Mouse (Mus musculus) urinary bladder, adult 2 months (tissue): Measurements from ENCODE around the gene Zkscan5. TPM values are rescaled to one million over a fixed set of nuclear protein-coding genes. Genes with fewer than 3 reads are reported as not detected.
"Not testable (repeated sequence)": the region's sequence is repeated elsewhere in the genome, so short reads cannot be mapped to it uniquely, and the experiment has no call there.

Experiments
- DNase-seq: peaks from one replicate; pipeline ENCODE4 v3.0.0; 2022; ENCODE audit warnings: low spot score
- polyA plus RNA-seq: library from polyadenylated mRNA; depleted of rRNA; stranded (reverse); fragments of >200 nt; gene quantifications from 2 replicates; pipeline ENCODE4 v1.2.3, GENCODE M21; 2012; rRNA removed

Zkscan5 gene
- 7.4 and 9.1 TPM in 2 replicates for polyA plus RNA-seq

DNA sequence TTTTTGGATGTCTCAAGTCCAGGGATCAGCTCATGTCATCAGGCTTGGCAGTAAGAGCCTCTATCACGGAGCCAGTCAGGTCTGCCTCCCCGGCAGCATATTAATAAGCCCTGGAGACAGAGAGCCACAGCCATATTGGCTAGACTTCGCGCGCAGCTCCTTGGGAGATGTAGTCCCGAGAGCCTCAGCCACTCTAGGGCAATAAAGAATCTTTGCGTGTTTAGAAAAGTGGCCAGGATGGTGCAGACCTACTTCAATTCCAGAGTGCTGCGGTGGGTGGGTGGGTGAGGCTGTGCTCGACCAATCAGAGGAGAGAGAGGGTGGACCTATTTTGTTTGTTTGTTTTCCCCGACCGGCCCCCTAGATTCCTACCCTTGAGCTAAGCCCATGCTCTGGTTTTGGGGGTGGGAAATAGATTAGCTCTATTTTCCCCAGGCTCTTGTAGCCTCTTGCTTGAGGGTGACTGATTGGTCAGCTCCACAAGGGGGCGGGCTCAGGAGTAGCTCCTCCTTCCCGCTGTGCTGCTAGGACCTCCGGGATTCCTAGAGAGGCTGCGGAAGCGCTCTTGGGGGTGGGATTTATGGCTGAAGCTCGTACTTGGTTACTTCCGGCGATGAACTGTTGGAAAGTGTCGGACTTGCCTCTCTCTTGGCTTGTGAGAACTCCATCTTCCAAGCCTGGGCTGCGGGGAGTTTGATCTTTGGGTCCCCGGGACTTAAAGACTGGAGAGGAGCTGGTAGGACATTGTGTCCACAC is at the start of gene Zkscan5:
TSS of gene Zkscan5 (plus strand) at position 627 of the 756 bp plus-strand sequence.
- DNase-seq = peak; percentile 85

DNA sequence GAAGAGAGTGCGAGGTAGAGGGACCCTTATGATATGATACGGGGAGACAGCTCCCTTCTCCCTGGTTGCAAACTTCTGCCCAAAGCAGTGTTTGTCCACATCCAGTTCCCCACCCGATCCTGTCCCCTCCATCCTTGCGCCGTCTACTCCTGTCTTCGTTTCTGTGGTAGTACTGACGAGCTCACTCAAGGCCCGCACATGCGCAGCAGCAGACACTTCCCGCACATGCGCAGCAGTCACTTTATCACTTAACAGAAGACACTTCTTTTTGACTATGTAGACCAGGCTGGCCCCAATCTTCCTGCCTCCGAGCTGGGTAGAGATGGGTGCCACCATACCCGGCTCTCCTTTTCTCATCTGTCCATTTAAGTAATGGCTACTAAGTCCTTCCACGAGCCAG is 43.0 kb upstream of the Zkscan5 start:
- DNase-seq = no peak

DNA sequence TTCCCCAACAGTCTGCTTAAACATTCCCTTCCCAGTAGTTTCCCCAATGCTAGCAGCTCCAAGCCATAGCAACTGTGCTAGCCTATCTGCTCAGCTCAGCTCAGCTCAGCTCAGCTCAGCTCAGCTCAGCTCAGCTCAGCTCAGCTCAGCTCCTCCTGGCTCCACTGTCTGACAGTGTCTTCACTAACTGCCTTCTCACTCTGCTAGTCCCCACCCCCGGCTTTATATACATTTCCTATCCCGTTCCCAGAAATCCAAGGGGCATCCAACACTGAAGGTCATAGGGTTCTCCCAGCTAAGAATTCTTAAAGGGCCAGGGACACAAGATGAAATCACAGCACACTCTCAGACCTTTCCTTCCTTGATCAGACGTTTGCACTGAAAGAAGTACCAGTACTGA is 39.7 kb upstream of the Zkscan5 start:
- DNase-seq = no peak

DNA sequence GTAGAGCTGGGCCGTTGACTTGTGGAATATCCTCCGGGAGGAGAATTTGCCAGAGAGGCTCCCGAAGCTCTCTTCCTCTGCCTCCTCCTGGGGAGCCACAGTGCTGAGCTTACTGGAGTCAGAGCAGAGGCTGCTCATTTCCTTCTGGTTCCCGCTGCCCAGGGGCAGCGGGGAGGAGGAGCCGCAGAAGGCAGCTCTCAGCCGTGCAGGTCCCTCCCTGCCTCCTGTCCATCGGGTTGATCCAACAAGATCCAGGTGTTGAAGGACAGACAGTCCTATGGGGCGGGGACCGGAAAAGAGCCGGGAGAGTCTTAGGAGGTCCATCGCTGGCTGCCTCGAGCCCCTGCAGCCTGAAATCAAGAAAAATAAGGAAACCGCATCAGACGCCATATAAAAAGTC is 39.2 kb upstream of the Zkscan5 start:
- no peak for DNase-seq

DNA sequence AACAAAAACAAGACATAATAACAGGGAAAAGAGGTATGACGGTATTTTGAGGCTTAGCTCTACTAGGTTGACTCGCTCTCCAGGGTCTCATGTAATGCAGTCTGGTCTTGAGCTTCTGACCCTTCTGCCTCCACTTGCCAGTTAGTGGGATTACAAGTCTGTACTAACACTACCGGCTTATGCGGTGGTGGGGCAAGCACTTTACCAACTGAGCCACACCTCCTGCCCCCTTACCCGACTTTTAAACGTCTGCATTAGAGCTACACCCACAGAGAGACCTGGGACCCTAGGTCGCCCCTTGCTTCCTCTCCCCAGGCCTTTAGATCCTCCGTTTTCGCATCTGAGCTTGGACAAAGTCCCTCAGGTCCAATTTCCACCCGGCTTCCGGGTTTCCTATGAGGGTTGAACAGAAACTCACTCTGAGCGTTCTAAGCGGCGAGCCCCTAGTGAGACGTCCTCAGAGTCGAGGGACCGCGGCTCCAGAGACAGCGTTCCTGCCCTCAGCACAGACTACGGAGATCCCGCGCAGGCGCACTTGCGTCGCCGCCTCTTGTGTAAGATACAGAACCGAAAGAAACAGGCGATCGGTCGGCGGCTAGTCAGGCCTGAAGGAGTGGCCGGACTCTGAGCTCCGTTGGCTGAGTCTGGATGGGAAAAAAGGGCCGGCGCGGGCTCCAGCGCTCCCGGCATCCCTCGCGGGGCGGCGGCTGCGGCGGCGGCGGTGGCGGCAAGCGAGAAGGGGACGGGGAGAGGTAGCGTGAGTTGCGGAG is 37.6 kb upstream of the Zkscan5 start, which contains the start of the genes Ptcd1 and Cpsf4:
TSS of gene Ptcd1 (minus strand) at position 573 of the 770 bp plus-strand sequence.
TSS of gene Cpsf4 (plus strand) at position 678 of the 770 bp plus-strand sequence.
- peak; percentile 94 for DNase-seq

DNA sequence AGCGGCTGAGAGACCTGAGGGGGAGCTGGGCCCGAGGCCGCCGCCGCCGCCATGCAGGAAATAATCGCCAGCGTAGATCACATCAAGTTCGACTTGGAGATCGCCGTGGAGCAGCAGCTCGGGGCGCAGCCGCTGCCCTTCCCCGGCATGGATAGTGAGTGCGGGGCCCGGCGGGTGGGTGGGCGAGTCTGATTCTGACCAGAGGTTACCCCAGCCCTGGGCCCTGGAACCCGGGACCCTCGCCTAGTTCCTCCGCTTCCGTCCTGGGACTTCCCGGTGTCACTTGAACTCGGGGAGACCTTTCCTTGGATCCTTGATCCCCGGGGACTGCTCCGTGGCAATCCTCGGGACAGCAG is 37.1 kb upstream of the Zkscan5 start:
- DNase-seq = no peak

DNA sequence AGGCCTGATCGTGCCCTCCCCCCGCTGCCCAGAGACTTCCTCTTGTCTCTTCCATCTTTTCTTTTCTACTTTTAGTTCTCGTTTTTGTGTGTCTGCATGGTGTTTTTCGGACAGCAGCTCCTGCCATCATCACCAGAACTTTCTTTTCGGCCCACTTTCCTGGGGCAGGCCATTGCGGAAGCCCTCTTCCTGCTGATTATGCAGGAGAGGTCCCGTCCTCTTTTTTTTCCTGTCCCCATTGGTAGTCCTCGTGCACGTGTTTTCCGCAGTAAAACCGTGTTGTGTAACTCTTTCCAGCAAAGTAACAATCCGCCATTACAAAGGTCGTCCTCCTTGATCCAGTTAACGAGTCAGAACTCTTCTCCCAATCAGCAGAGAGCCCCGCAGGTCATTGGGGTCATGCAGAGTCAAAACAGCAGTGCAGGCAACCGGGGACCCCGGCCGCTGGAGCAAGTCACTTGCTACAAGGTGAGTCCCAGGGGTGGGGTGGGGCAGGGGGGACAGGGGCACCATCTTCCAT is 25.8 kb upstream of the Zkscan5 start:
- no peak for DNase-seq

DNA sequence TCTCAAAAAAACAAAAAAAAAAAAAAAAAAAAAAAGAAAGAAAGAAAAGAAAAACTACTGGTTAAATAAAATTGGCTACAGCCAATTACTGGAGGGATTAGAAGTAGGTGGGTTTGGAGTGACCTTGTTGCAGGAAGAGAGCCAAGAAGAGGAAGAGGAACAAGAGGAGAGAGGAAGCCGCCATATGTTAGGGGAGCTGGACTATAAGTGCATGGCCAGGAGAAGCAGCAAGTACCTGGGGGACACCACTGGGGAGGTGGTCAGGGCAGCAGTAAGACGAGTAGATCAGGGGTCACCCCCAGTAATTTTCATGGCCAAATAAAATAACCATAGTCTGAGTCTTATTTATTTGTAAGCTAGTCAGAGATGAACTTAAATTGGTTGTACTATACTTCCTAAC is 19.1 kb upstream of the Zkscan5 start:
- DNase-seq = no peak

DNA sequence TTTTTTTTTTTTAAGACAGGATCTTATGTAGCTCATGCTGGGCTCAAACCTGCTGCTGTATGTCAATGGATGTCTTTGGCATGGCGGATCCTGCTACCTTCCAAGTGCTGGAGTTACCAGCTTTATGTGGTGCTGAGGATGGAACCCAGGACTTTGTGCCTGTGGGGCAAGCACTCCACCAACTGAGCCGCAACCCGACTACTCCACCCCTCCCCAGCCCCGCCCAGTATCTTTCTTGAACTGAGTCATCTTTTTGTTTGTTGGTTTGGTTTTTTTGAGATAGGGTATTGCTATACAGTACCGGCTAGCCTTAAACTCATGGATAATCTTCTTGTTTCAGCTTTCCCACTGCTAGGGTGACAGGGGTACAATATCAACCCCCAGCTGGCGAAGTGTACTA is 14.9 kb upstream of the Zkscan5 start:
- no peak for DNase-seq

DNA sequence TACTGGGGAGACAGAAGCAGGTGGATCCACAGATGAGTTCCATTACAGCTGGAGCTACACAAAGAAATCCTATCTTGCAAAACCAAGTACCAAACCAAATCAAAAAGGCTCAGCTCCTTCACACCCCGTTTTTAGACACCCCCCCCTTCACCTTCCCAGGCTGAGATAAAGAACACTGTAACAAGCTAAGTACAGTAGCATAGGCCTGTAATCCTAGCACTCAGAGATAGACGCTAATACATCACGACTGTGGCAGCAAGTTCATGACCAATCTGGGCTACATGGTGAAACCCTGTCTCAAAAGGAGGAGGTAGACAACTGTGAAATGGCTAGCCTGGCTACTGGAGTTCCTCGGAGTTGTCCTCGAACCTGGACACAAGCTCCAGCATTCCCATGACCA is 14.0 kb upstream of the Zkscan5 start:
- DNase-seq = no peak

DNA sequence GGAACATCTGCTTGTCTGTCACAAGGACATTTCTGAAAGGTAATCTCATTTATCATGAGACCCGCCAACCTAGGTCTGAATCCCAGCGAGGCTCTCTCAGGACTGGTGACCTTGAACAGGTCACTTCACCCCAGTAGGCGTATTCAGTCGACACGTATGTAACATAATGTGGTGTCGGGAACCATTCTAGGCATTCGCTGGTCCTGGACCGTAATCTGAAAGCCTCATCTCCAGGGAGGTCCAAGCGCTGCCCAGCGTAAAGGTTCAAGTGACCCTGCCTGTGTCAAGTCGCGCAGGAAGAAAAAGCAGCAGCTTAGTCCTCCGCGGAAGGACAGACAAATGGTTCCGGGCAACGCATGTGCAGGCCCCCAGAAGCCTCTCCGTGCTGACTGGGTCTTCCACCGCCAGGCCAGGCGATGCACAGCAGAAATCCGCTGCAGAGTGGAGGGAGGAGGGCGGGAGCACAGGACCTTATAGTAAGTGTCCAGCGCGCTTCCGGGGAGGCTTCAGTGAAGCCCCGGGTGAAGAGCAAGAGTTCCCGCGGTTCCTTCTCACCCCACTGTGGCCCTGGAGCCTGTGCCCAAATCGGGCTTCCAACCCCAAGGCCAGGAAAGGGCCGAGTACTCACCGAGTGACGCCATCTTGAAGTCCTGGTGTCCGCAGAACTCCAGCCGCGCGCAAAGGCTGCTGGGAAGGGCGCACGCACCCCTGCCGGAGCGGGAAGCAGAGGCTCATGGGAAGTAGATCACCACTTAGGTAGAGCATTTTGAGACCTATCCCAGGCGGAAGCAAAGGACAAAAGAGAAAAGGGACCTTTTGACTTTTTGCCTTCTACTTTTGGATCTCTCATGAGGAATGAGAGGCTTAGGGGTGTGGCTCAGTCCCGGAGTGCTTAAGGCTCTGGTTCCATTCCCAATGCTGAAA is 13.2 kb upstream of the Zkscan5 start:
- peak; percentile 80 for DNase-seq

DNA sequence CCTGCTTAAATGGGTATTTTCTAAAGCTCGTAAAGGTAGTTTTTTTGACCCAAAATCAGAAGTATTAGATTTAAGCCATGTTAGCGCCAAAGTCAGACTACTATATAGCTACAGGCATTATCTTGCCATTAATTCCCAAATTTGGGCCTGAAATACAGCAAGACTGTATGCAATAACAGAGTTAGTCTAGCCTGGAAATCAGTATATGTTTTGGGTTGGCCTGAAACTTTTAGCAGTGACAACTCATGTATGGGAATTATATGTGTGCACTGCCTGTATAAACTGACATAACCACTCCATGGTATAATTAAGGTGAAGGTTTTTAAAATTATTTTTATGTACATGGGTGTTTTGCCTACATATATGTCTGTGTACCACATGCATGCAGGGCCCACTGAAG is 12.4 kb upstream of the Zkscan5 start, which contains the start of gene Atp5j2:
TSS of gene Atp5j2 (minus strand) at position 101 of the 400 bp plus-strand sequence.
- no peak for DNase-seq

DNA sequence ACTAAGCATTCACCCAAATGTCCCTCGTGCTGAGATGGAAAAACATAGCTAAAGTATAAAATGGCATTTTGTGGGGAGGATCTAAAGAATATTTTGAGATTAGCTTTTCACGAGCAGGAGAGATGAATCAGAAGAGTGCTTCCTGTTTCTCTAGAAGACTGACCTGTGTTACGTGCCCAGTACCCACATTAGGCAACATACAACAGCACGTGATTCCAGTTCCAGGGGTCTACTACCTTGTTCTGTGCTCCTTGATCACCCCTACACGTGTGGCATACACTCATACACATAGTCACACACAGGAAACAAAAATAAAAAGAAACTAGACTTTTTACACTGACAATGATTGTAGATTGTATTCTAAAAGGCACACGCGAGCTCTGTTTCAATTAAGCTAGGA is 4.0 kb upstream of the Zkscan5 start:
- no peak for DNase-seq

DNA sequence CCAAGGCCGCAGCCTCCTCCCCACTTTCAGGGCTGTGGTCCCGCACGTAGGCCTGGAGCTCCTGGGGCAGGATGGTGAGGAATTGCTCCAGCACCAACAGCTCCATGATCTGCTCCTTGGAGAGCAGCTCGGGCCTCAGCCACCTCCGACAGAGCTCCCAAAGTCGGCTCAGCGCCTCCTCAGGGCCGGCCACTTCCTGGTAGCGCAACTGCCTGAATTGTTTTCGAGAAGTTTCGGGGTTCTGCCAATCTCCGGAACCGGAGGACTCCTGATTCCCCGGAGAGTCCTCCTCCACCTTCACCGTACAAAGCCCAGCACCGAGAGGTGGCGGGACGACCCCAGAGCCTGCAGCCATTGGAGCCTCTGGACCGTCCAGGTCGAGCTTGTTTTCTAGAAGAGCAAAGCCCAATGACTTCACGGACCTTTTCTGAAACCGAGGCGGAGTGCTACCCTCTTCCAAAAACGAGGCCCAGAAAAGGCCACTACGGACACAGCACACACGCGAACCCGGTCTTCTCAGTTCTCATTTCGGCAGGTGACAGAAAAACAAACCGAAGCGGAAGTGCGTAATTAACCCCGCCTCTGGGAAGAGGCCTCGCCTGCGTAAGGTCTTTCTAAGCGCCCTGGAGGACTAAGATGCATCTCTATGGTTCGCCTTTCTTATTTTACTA is 2.9 kb upstream of the Zkscan5 start, which contains the start of gene Zkscan14:
TSS of gene Zkscan14 (minus strand) at position 548 of the 671 bp plus-strand sequence.
- DNase-seq = peak; percentile 47

DNA sequence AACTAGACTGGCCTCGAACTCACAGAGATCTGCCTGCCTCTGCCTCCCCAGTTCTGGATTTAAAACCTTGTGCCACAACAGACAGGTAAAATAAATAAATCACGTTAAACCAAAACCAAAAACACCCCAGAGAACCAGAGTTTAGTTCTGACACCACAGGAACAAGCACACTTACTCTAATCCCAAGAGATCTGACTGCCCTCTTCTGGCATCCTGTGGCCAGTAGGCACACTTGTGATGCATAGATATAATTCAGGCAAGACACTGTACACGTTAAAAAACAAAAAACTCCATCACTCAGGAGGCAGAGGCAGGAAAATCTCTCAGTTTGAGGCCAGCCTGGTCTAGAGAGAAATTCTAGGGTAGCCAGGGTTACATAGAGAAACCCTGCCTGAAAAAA is 1.9 kb upstream of the Zkscan5 start:
- DNase-seq = no peak

DNA sequence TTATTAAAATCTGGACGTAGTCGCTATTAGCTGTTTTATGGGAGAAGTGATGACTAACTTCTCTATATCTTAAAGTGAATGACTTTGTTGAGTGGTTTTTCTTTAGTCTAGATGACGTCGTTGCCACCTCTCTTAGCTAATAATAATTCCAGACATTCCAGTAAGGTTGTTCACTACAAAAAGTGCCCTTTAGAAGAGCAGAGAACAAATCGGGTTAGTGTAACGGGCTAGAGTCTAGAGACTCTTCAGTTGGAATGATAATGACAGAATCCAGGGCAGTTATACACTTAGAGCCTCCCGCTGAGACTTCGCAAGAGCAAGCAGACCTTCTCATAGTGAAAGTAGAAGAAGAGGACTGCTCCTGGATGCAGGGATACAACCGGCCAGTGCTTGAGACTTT is 679 bp downstream of the Zkscan5 start:
- no peak for DNase-seq

DNA sequence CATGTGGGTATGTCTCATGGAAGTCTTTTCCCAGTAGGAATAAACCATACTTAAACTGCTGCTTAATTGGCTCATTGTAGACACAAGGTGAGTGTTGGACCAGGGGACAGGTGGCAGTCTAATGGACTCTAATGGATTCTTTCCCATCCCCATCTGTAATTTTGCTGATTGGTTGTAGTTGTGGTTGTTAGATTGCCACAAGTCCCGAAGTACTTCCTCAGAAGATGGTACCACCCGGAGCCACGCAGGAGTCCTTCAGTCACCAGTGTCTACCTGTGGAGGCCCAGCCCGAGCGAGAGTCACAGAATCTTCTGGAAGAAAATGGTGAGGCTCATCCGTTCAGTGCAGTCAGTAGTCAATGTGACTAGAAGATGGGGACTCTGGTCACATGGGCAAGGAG is 3.0 kb downstream of the Zkscan5 start:
- DNase-seq = no peak

DNA sequence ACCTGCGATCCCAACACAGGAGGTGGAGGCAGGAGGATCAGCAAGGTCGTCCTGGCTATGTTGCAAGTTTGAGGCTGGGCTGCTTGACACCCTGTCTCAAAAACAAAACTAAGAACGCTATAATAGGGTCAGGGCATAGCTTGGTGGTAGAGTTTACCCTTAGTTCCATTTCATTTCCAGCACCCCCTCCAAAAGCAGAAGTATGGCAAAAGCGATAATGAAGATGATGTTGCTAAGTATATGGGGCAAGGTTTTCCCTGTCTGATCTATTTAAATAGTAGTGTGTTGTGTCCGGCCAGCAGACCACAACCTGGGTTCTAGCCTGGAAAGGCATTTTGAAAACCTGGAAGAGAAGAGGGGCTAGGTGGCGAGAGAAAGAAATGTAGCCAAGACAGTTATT is 3.6 kb downstream of the Zkscan5 start:
- DNase-seq = no peak

DNA sequence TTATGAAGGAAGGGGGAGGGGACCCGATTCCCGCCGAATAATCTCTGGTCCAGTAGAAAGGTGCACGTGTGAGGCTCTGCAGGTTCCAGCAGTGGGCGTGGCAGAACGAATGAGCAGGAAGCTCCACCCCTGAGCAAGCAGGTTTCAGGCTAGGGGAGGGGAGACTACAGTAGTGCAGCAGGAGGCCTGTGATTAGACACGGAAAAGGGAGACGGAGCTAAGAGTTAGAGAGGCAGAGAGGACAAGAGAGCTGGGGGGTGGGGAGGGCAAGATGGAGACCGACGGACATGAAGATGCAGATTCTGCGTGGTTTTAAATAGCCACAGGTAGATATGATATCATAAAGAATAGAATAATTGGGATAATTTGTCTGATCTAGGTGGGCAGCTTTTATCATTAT is 4.0 kb downstream of the Zkscan5 start:
- not testable (repeated sequence) for DNase-seq

DNA sequence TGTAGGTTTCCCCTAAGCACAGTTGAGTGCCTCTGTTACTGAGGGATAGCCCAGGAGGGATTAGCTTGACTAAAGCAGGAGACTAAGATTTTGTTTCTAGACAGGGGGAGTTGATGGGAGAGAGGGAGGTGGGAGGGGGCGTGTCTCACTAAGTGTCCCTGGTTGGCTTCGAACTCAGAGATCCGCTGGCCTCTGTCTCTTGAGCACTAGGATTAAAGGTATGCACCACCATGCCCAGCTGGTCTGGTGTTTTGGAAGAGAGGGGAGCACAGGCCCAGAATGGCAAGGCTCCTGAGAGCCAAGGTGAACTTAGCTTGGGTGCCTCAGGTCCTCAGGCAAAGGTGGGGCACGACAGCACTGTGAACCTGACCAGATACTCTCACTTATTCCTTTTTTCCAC is 7.0 kb downstream of the Zkscan5 start:
- no peak for DNase-seq

DNA sequence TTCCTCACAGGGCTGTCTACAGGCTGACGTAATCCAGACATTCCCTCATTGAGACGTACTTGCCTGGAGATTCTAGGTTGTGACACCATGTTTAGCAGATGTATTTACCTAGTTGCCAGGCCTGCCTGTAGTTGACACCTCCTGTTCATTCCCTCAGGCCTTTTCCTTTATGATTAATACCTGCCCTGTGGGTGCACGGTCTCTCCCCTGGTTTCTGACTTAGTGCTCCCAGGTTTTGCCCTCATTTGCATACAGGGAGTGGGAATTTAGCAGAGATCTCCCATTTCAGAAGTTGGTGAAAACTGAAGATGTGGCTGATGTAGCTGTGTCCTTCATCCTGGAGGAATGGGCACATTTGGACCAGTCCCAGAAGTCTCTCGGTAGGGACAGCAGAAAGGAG is 7.9 kb downstream of the Zkscan5 start:
- no peak for DNase-seq
